Mouse (Mus musculus): ENCODE results near the gene Epb41l1.
"Not testable (repeated sequence)": the region's sequence is repeated elsewhere in the genome, so short reads cannot be mapped to it uniquely, and the experiment has no call there.

Gene Epb41l1

GRCm38 (mm10) chr2:156420694-156421380 is at the start of gene Epb41l1:
TSS of gene Epb41l1 (plus strand) at chr2:156420909.
- peak; percentile 64 for DNase-seq

GRCm38 (mm10) chr2:156376956-156377355 is 43.8 kb upstream of the Epb41l1 start:
- DNase-seq = no peak

- DNase-seq = no peak
These were observed 40.8 kb upstream of the Epb41l1 start for GRCm38 (mm10) chr2:156379929-156380328.

GRCm38 (mm10) chr2:156381350-156381749 is 39.4 kb upstream of the Epb41l1 start:
- peak; percentile 10 for DNase-seq

- peak; percentile 81 for DNase-seq
These were observed 28.1 kb upstream of the Epb41l1 start for GRCm38 (mm10) chr2:156392461-156393154.

GRCm38 (mm10) chr2:156393155-156393828 is 27.4 kb upstream of the Epb41l1 start:
- DNase-seq = no peak

- no peak for DNase-seq
These were observed 26.4 kb upstream of the Epb41l1 start for GRCm38 (mm10) chr2:156394282-156394681.

GRCm38 (mm10) chr2:156396096-156396495 is 24.6 kb upstream of the Epb41l1 start:
- DNase-seq = no peak

- DNase-seq = no peak
These were observed 22.7 kb upstream of the Epb41l1 start for GRCm38 (mm10) chr2:156397988-156398387.

- DNase-seq = no peak
These were observed 21.2 kb upstream of the Epb41l1 start for GRCm38 (mm10) chr2:156399485-156399884.

GRCm38 (mm10) chr2:156401331-156401730 is 19.4 kb upstream of the Epb41l1 start:
- DNase-seq = peak; percentile 61

- no peak for DNase-seq
These were observed 18.7 kb upstream of the Epb41l1 start for GRCm38 (mm10) chr2:156402036-156402435.

GRCm38 (mm10) chr2:156406987-156407386 is 13.7 kb upstream of the Epb41l1 start:
- DNase-seq = no peak

GRCm38 (mm10) chr2:156408168-156408567 is 12.5 kb upstream of the Epb41l1 start:
- no peak for DNase-seq

GRCm38 (mm10) chr2:156411348-156411747 is 9.4 kb upstream of the Epb41l1 start:
- not testable (repeated sequence) for DNase-seq

- no peak for DNase-seq
These were observed 5.7 kb upstream of the Epb41l1 start for GRCm38 (mm10) chr2:156414996-156415395.

- DNase-seq = no peak
These were observed 5.0 kb upstream of the Epb41l1 start for GRCm38 (mm10) chr2:156415674-156416073.

- peak; percentile 77 for DNase-seq
These were observed 3.5 kb upstream of the Epb41l1 start for GRCm38 (mm10) chr2:156417194-156417593.

GRCm38 (mm10) chr2:156418467-156418866 is 2.2 kb upstream of the Epb41l1 start:
- peak; percentile 30 for DNase-seq

- DNase-seq = no peak
These were observed 399 bp upstream of the Epb41l1 start for GRCm38 (mm10) chr2:156420327-156420693.

GRCm38 (mm10) chr2:156421381-156422110 is 837 bp downstream of the Epb41l1 start:
- DNase-seq = peak; percentile 47

- no peak for DNase-seq
These were observed 1.9 kb downstream of the Epb41l1 start for GRCm38 (mm10) chr2:156422631-156423030.

GRCm38 (mm10) chr2:156423672-156424071 is 3.0 kb downstream of the Epb41l1 start:
- DNase-seq = no peak
